Mouse (Mus musculus): ENCODE results near the gene Krt72.

Gene Krt72

GRCm38 (mm10) chr15:101786360-101786759, at the start of gene Krt72:
TSS of gene Krt72 (minus strand) at chr15:101786460.
- DNase-seq: no peak

GRCm38 (mm10) chr15:101834784-101835328, 48.6 kb upstream of the Krt72 start:
- DNase-seq: no peak

- DNase-seq: no peak
These were observed 46.9 kb upstream of the Krt72 start for GRCm38 (mm10) chr15:101833131-101833530.

GRCm38 (mm10) chr15:101829441-101829840, 43.2 kb upstream of the Krt72 start:
- peak; percentile 62 for DNase-seq

GRCm38 (mm10) chr15:101821786-101822185, 35.5 kb upstream of the Krt72 start:
- DNase-seq: peak; percentile 71

GRCm38 (mm10) chr15:101817875-101818274, 31.6 kb upstream of the Krt72 start, which contains the start of gene Krt2:
TSS of gene Krt2 (minus strand) at chr15:101818169.
- no peak for DNase-seq

GRCm38 (mm10) chr15:101803052-101803822, 17.0 kb upstream of the Krt72 start:
- peak; percentile 51 for DNase-seq

- peak; percentile 92 for DNase-seq
These were observed 16.1 kb upstream of the Krt72 start, which contains the start of gene Krt73 for GRCm38 (mm10) chr15:101802296-101802835. TSS of gene Krt73 (minus strand) at chr15:101802346.

GRCm38 (mm10) chr15:101790867-101791266, 4.6 kb upstream of the Krt72 start:
- DNase-seq: no peak

- DNase-seq: no peak
These were observed 12.8 kb downstream of the Krt72 start for GRCm38 (mm10) chr15:101773420-101773819.

- peak; percentile 91 for DNase-seq
These were observed 13.6 kb downstream of the Krt72 start for GRCm38 (mm10) chr15:101772711-101773081.

GRCm38 (mm10) chr15:101772080-101772710, 14.1 kb downstream of the Krt72 start:
- DNase-seq: peak; percentile 54

- no peak for DNase-seq
These were observed 16.0 kb downstream of the Krt72 start for GRCm38 (mm10) chr15:101770226-101770625.

- no peak for DNase-seq
These were observed 43.5 kb downstream of the Krt72 start, which contains the start of gene Krt71 for GRCm38 (mm10) chr15:101742711-101743110. TSS of gene Krt71 (minus strand) at chr15:101743109.

- peak; percentile 93 for DNase-seq
These were observed 48.5 kb downstream of the Krt72 start for GRCm38 (mm10) chr15:101737786-101738185.

- DNase-seq: no peak
These were observed 55.6 kb downstream of the Krt72 start for GRCm38 (mm10) chr15:101730653-101731052.
